Mouse (Mus musculus) kidney, postnatal 0 days (tissue): ENCODE measurements around the gene Asf1b. TPM values are rescaled to one million over a fixed set of nuclear protein-coding genes. Genes with fewer than 3 reads are reported as not detected.

Experiments used
- ATAC-seq: fragments of 200-750 bp; cut with Nextera tagmentation; replicated peaks from 2 replicates; pipeline ENCODE4 v1.8.0; 2017; ENCODE audit warnings: low read depth, moderate number of reproducible peaks, moderate TSS enrichment, moderate library complexity; ENCODE audit not compliant: low FRiP score
- DNase-seq: peaks from one replicate; pipeline ENCODE4 v3.0.0-alpha.2; 2016; ENCODE audit warnings: low spot score
- H3K27ac ChIP-seq: fragments of 300-500 bp; sonication (generic); 2 replicates; pipeline ENCODE4 v1.5.1; 2014; ENCODE audit warnings: mild to moderate bottlenecking
- H3K27me3 ChIP-seq: fragments of 300-500 bp; sonication (generic); 2 replicates; pipeline ENCODE4 v1.6.1; 2014; ENCODE audit warnings: low read length, mixed read lengths; ENCODE audit not compliant: insufficient read depth
- H3K36me3 ChIP-seq: fragments of 300-500 bp; sonication (generic); 2 replicates; pipeline ENCODE4 v1.6.1; 2014; ENCODE audit warnings: low read length, mixed read lengths; ENCODE audit not compliant: insufficient read depth
- H3K4me1 ChIP-seq: fragments of 300-500 bp; sonication (generic); replicated peaks from 2 replicates; pipeline ENCODE4 v1.6.1; 2014; ENCODE audit warnings: antibody characterized with exemption, low read length, mixed read lengths; ENCODE audit not compliant: insufficient read depth
- H3K4me2 ChIP-seq: fragments of 300-500 bp; sonication (generic); 2 replicates; pipeline ENCODE4 v1.6.1; 2014; ENCODE audit warnings: mild to moderate bottlenecking, low read length, moderate library complexity, mixed read lengths
- H3K4me3 ChIP-seq: fragments of 300-500 bp; sonication (generic); replicated peaks from 2 replicates; pipeline ENCODE4 v1.5.1; 2014; ENCODE audit warnings: low read depth, low read length
- H3K9ac ChIP-seq: fragments of 300-500 bp; sonication (generic); 2 replicates; pipeline ENCODE4 v1.6.1; 2014; ENCODE audit warnings: low read depth, low read length
- H3K9me3 ChIP-seq: fragments of 300-500 bp; sonication (generic); replicated peaks from 2 replicates; pipeline ENCODE4 v1.6.1; 2016; ENCODE audit warnings: low read length, inconsistent platforms, mixed read lengths
- CTCF ChIP-seq: IDR thresholded peaks from 2 replicates; pipeline ENCODE4 v1.5.1; 2016; ENCODE audit warnings: antibody characterized with exemption, low read depth, mild to moderate bottlenecking, moderate library complexity
- WGBS: fragments of 180-500 bp; shearing (Covaris S2); extraction: QIAGEN DNeasy Blood & Tissue Kit; methylation state at CpG from one replicate; pipeline ENCODE4 v1.1.7; 2014; 5-methylcytosine and 5-hydroxymethylcytosine counted together
- polyA plus RNA-seq: library from polyadenylated mRNA; unstranded; fragments of >200 nt; fragmentation: Nextera tagmentation; extraction: Ambion mirVana; gene quantifications from 2 replicates; pipeline ENCODE4 v1.2.1, GENCODE M21; 2015

Asf1b gene
- polyA plus RNA-seq, 1 experiment from 2014 or later = 23.0 TPM

- no peak overlapping the region for H3K4me3 ChIP-seq
- peaks cover 14% of the 10 kb centered on the region for H3K4me1 ChIP-seq
- no peaks in the 10 kb centered on the region for H3K9me3 ChIP-seq
- no peak overlapping the region for H3K4me2 ChIP-seq
- TF ChIP-seq CTCF = peak; percentile 34
- H3K9ac ChIP-seq = no peak overlapping the region
- ATAC-seq (no peak), DNase-seq (no peak)
- no peaks in the 10 kb centered on the region for H3K27me3 ChIP-seq
- H3K27ac ChIP-seq = peak overlapping the region; percentile 66; the same call in 1 of the 2 replicates
- H3K36me3 ChIP-seq = peaks cover 8% of the 10 kb centered on the region; the same call in 1 of the 2 replicates
- WGBS = 77% methylated on average over 5 of the region's 5 CpGs
These were observed 21.6 kb downstream of the Asf1b start for GRCm38 (mm10) chr8:83976779-83977350.

GRCm38 (mm10) chr8:83977646-83978045 is 22.3 kb downstream of the Asf1b start:
- 40% methylated on average over 6 of the region's 6 CpGs for WGBS
- Histone ChIP-seq H3K27me3 (no peaks in the 10 kb centered on the region), H3K9me3 (no peaks in the 10 kb centered on the region), H3K27ac (peak overlapping the region; percentile 66; the same call in 1 of the 2 replicates), H3K4me3 (no peak overlapping the region), H3K9ac (peak overlapping the region; percentile 42; the same call in 1 of the 2 replicates), H3K4me1 (peaks cover 14% of the 10 kb centered on the region), H3K4me2 (0 out of 2 replicates have a peak overlapping the region, but pooled peaks have one; percentile 13), H3K36me3 (peaks cover 8% of the 10 kb centered on the region; the same call in 1 of the 2 replicates)
- peak; percentile 40 for DNase-seq
- no peak for TF ChIP-seq CTCF
- ATAC-seq = no peak

DNA sequence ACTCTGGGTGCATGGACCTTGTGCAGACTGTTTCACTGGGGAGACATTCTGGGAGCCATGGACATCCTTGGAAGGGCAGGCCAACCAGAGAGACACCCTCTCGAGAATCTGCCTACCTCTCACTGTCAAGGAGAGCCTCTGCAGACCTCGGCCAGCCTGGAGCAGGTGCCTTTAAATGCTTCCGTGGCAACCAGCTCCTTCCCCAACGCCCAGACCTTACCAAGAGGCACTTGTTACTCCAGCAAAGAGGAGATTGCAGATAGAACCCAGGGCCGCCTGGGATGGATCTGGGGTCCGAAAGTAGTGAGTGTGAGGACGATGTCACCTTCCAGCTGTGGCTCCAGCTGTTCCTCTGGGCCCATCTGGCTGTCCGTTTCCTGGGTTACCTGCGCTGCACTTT is 22.9 kb downstream of the Asf1b start:
- Histone ChIP-seq H3K4me2 (no peak overlapping the region), H3K9me3 (no peaks in the 10 kb centered on the region), H3K36me3 (peaks cover 9% of the 10 kb centered on the region; the same call in 1 of the 2 replicates), H3K4me3 (no peak overlapping the region), H3K9ac (peak overlapping the region; percentile 42; the same call in 1 of the 2 replicates), H3K4me1 (peaks cover 14% of the 10 kb centered on the region), H3K27me3 (no peaks in the 10 kb centered on the region), H3K27ac (peak overlapping the region; percentile 66; the same call in 1 of the 2 replicates)
- no peak for TF ChIP-seq CTCF
- ATAC-seq = no peak
- WGBS = 75% methylated on average over 9 of the region's 9 CpGs
- no peak for DNase-seq

DNA sequence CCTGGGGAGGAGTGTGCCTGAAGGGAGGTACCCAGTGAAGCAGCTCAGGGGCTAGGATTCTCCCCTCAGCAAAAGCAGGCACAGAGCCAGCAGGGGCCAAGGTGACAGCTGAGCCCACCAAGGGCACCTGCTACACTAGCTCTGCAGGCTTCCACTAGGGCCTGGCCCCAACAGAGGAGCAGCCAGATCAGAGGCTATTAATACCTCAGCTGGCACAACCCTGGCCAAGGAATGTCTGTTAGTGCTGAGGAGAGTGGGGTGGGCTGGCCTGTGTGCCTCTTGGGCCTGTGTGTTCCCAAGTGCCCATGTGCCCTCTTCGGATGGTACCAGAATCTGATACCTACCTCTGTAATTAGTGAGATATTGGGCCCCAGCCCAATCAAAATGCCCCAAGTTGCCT is 24.9 kb downstream of the Asf1b start:
- peaks cover 14% of the 10 kb centered on the region for H3K4me1 ChIP-seq
- no peak for ATAC-seq
- DNase-seq = no peak
- no peak overlapping the region for H3K4me3 ChIP-seq
- no peak overlapping the region for H3K4me2 ChIP-seq
- no peaks in the 10 kb centered on the region for H3K27me3 ChIP-seq
- no peaks in the 10 kb centered on the region for H3K9me3 ChIP-seq
- no peak overlapping the region for H3K27ac ChIP-seq
- peaks cover 25% of the 10 kb centered on the region for H3K36me3 ChIP-seq
- 83% methylated on average over 1 of the region's 1 CpGs for WGBS
- no peak for TF ChIP-seq CTCF
- H3K9ac ChIP-seq = no peak overlapping the region

GRCm38 (mm10) chr8:83980845-83981244 is 25.5 kb downstream of the Asf1b start:
- no peaks in the 10 kb centered on the region for H3K9me3 ChIP-seq
- TF ChIP-seq CTCF = no peak
- H3K27me3 ChIP-seq = no peaks in the 10 kb centered on the region
- no peak overlapping the region for H3K4me2 ChIP-seq
- DNase-seq = no peak
- peaks cover 14% of the 10 kb centered on the region for H3K4me1 ChIP-seq
- ATAC-seq = no peak
- no peak overlapping the region for H3K4me3 ChIP-seq
- no peak overlapping the region for H3K9ac ChIP-seq
- H3K27ac ChIP-seq = no peak overlapping the region
- H3K36me3 ChIP-seq = peaks cover 28% of the 10 kb centered on the region
- 79% methylated on average over 8 of the region's 8 CpGs for WGBS

GRCm38 (mm10) chr8:83981533-83981932 is 26.2 kb downstream of the Asf1b start:
- Histone ChIP-seq H3K36me3 (peaks cover 35% of the 10 kb centered on the region), H3K4me3 (no peak overlapping the region), H3K27me3 (no peaks in the 10 kb centered on the region), H3K4me2 (no peak overlapping the region), H3K4me1 (peaks cover 14% of the 10 kb centered on the region), H3K27ac (no peak overlapping the region), H3K9me3 (no peaks in the 10 kb centered on the region), H3K9ac (no peak overlapping the region)
- no peak for TF ChIP-seq CTCF
- 95% methylated on average over 7 of the region's 7 CpGs for WGBS
- ATAC-seq (no peak), DNase-seq (no peak)
